Mouse (Mus musculus) left cerebral cortex, adult 18-20 months (tissue): ENCODE measurements around the gene Hoxa2. TPM values are rescaled to one million over a fixed set of nuclear protein-coding genes. Genes with fewer than 3 reads are reported as not detected.

Experiments
- DNase-seq, 2 experiments: peaks; one replicate each; pipeline ENCODE4 v3.0.0; 2021 to 2022; ENCODE audit warnings: low spot score in 2 of 2, mixed read lengths in 1 of 2
- total RNA-seq, 2 experiments: library from RNA; stranded (reverse); gene quantifications; 2 replicates each; pipeline ENCODE4 v1.2.3; 2021

Hoxa2 gene
- total RNA-seq, 2 experiments from 2014 or later, result not detected

DNA sequence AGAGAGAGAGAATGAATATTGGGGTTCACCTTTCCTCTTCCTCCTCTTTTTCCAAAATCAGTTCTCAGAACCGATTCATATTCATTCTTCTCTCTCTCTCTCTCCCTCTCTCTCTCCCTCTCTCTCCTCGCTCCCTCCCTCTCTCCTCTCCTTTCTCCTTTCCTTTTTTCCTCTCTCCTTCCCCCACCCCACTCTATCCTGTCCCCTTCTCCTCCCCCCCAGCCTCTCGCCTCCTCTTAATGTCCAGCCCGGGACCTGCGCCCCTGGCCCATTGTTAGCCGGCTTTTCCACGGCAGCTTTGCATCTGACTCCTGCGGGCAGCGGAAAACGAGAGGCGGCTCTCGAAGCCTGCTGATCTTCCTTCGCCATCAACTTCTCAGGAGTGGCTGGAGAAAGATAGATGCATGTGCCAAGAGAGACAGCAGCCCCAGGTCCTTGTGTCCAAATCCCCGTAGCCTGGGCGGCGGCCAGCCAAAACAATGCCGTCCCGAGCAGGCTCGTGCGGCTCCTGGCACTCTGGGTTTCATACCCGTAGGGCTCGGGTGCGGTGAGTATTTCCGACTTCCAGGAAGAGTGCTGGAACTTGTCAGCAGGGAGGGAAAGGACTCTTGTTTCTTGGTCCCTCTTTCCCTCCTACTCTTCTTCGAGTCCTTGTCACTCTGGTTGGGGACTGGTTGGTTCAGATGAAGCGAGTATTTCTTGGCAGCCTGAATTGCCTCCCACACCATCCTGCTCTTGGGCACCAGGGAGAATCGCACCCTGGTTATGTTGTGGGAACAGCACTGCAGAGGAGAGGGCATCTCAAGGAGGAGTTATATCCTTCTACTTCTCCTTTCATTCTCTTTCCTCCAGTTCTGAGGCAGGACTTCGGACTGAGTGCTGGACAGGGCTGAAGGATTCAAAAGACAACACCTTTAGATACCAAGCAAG lies 1.1 kb upstream of the Hoxa2 start:
- DNase-seq, result peak in 1 of 2 experiments; percentile 0

DNA sequence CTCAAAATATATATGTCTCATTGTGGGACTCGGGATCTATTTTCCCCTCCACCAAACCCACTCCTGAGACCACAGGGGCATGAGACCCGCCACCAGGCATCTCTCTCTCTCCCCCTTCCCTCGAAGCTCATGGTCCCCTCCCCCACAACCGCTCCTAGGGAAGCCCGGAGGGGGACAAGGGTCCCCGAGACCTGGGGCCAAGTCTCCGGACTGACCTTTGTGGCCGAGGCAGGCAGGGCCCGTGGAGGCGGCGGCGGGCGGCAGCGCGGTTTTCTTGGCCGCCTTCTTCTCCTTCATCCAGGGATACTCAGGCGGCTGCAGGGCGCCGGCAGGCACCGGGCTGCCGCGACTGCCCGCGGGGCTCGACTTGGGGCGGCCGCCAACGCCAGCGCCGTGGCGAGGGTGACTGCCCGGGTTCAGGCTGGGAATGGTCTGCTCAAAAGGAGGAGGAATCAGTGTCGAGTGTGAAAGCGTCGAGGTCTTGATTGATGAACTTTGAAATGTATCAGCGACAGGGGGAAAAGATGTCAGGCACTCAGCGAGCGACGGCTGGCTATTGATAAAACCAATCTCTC lies 493 bp downstream of the Hoxa2 start:
- DNase-seq, result peak in 1 of 2 experiments; percentile 1

DNA sequence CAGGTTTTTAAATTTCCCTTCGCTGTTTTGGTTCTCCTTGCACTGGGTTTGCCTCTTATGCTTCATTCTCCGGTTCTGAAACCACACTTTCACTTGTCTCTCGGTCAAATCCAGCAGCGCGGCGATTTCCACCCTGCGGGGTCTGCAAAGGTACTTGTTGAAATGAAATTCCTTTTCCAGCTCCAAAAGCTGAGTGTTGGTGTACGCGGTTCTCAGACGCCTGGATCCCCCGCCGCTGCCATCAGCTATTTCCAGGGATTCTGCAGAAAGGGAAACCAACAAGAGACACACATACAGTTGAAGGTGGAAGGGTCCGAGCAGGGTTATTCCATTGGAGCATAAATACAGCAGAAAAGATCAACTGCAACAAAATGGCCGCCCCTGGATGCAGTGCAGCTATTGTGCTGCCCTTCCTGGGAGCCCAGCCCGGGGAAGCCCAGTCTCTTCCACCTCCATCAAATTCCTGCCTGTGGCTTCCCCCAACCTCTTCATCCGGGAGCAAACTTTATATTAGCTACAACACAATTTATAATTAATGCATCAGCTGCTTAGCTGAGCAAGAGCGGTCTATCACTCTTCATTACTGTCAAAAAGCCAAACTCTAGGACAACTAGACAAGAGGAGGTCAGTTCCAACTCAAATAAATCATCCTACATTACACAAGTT lies 1.1 kb downstream of the Hoxa2 start:
- DNase-seq, result peak in 1 of 2 experiments; percentile 0

DNA sequence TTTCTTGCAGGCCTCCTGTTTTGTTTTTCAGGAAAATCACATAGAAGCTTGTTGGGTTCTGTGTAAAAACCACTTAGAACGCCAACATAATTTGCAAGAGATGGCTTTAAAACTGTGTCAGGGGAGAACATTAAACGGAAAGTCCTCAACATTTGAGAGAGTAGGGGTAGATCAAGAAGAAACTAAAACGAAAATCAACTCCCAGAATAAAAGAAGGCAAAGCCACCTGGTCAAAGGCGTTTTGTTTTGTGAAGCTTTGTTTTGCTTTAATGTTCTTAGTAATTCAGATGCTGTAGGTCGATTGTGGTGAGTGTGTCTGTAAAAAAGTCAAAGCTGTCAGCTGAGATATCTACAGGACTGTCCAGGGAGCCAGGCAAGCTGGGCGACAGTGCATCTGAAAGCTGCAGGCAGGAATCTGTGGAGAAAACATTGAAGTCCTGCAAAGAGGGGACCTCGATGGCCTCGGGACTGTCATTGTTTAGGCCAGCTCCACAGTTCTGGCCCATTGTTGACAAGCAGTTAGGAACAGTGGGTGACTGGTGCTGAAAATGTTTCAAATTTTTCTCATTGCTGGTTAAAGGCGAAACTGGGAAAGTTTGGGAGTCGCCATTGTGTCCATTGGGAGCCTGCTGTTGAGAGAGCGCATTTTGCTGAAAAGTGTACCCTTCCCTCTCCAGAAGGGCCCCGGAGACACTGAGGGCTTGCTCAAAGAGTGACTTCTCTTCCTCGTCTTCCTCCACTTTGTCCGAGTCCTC lies 1.8 kb downstream of the Hoxa2 start:
- peak in 1 of 2 experiments; percentile 1 for DNase-seq

DNA sequence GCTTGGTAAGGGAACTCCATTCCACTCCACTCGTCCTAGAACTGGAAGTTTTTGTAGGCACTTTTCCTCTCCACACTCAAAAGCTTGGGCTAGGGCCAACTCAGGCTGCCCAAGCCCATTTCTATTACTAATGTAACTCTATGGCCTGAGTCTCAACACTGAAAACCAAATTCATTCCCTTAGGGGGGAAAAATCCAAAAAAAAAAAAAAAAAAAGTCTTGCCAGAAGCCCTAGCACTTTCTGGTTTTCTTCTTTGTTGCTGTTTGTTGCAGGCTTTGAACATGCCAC lies 2.6 kb downstream of the Hoxa2 start:
- no peak for DNase-seq

DNA sequence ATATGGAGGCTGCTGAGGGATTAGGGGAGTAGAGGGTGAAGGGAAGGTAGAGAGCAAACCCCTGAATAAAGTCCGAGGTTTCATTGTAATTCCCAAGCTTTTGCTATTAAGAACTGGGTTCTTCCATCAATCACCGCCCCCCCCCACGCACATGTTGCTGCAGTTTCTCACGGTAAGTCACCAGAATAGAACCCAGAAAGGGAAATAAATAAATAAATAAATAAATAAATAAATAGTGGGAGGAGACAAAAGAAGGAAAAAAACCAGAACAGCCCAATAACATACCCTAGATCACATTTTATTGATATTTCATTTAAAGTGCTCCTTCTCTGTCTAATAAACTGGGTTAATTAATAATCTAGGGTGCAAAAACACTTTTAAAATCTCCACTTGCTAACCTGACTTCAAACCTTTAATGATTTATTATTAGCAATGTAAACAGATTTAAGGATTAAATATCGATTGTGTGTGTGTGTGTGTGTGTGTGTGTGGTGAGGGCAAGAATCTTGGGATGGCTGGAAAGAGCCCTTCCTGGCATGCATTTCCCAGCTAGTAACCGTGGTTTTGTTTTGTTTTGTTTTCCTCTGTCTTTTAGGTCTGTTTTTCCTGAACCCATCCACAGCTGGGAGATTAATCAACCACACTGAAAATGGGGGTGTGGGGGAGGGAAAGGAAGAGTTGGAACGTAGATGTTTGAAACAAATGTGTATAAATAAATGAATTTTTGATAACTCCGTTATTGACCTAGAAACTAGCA lies 3.1 kb downstream of the Hoxa2 start:
- no peak for DNase-seq

DNA sequence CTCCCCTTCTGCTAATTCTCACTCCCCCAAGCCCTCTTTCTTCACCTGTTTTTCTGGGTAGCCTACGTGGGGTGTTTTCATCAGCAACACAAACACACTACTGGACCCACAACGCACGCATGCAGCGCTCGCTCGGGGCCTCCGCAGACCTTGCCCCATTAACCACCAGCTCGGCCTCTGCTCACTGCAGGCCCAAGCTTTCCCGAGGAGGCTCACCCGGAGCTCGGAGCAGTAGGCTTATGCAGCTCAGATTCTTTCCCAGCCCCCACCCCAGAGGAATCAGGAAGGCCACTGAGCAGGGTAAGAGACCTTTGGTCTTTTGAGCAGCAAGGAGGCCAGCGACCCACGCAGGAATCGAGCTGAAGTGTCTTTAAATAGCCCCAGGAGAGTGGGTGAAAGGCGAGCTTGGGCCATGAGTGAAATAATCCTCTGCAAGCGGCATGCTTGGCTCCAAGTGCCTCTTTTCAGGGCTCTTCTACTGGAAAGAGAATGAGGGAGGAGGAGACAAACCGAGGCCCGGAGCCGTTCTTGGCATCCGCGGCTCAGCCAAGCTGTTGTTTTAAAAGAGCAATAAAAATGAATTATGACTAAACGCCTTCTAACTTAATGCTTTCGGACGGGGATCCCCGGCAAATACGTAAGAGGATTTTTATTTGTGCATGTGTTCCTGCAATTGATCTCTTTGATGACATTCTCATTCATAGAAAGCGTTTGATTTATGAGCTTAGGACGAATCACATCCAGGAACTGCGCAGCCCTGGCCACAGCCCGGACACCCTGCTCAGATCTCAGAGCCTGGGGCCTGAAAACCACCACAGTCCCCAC lies 3.9 kb downstream of the Hoxa2 start:
- DNase-seq, result no peak

DNA sequence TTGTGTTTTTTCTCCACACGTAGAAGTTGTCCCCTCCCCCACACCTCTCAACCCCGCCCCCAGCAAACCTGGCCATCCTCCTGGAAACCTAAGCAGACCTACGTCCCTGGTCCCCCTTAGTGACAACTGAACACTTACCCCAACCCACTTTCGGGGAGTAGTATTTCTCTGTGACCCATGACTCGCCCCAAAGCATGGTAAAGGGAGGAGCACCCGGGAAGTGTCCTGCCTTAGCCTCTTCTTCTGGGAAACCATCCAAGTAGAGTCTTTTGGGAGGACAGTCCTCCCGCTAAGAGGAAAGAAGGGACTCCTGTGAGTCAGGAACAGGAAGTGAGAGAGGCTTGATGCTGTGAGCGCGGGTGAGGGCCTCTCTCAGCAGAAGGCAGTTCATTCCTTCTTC lies 4.7 kb downstream of the Hoxa2 start:
- DNase-seq, result no peak

DNA sequence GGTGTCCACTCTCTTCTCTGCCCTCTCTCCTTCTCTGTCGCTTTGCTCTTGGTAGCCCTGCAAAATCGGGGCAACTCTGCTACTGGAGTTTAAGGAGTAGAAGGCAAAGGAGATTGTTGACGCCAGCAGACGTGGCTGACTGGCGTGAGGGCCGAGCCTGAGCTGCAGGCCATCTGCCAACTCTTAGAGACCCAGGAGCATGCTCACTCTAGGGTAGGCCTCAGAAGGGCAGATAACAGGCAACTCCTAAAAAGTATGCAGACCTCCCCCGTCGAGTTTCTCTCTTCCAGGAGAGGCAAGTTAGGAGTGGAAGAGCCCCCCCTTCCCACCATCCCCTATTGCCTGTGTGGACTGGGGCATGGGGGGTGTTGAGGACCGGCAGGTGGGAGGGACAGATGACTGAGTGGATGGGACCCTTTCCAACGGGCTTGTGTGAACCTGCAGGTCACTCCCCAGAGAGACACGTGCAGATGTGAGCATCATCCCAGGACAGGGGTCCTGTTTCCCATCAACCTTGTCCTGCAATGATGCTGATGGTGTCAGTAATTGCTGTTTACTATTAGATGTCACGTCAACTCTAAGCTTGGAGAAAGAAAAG lies 5.4 kb downstream of the Hoxa2 start:
- DNase-seq, result no peak

DNA sequence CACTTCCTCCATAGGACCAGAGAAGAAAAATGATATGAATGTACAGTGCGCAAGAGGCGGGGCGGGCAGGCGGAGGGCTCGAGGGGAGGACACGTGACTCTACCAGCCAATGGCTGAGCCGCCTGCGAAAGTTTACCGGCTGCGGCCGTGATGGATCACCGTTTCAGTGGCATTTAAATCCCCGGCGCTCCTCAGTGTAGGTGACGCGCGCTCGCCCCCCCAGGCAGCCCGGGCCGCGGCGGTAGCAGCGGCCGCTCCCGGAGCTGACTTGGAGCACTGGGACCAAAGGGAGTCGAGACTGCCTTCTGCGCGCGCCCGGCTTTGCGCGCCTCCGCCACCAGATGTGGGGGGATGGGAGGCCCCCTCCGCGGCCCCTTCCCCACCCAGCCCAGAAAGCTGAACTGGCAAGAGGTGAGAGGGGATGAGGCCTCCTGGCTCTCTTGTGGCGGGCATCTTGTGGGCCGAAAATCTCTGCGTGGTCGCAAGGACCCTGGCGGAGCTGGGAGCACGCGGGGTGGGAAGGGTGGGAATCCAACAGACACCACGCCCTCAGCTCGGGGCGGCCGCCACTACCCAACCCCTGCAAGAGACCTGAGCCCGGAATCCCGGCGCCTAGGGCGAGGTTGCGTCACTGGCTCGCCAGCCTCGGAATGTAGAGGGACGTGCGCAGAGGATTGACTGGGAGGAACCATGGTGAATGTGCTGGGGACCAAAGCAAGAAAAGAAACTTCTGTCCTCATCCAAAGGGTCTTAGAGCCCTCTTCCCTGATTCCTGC lies 6.2 kb downstream of the Hoxa2 start, which contains the start of gene Hoxa1:
TSS of gene Hoxa1 (minus strand) at position 42 of the 776 bp plus-strand sequence.
- no peak for DNase-seq

DNA sequence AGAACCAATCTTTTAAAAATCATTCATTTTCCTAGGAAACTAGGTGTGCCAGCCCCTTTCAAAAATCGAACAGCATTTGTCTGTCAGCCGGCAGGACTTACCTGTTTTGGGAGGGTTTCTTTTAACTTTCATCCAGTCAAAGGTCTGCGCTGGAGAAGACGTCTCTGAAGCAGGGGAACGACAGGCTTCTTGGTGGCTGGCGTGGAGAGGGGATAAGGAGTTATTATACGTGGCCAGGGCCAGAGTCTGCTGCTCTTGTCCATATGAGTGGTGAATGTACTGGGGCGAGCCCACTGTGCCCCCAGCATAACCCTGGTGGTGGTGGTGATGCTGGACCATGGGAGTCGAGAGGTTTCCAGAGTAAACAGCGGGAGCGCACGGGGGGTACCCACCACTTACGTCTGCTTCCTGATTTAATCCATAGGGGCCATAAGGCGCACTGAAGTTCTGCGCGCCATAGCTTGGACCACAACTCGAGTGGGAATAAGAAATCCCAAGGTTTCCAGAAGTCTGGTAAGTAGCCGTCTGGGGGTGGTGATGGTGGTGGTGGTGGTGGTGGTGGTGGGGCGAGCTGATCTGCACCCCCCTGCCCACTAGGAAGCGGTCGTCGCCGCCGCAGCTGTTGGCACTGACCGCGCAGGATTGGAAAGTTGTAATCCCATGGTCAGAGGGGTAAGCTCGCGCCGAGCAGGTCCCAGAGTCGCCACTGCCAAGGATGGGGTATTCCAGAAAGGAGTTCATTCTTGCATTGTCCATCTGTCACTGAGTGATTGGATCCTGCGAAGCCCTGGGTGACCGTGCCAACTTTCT lies 7.0 kb downstream of the Hoxa2 start:
- DNase-seq, result no peak

DNA sequence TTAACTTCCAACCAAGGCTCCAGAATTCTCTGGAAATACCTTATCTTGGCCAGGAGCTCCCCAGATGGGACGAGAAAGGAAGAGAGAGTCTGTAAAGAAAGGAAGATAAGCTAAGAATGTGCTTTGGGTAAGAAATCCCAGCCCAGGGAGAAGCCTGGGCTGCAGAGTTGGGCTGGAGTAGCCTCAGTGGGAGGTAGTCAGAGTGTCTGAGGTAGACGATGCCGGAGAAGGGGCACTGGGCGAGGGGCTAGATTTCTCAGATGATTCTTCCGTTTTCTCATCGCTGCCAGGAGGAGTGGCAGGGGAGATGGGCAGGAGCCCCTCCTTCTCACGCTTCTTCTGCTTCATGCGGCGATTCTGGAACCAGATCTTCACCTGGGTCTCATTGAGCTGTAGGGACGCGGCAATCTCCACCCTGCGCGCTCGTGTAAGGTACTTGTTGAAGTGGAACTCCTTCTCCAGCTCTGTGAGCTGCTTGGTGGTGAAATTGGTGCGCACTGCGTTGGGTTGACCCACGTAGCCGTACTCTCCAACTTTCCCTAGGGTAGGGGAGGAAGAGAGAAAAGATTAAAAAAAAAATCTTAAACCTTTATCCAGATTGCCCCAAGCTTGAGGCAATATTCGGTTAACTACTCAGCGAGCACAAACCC lies 8.0 kb downstream of the Hoxa2 start:
- no peak for DNase-seq

DNA sequence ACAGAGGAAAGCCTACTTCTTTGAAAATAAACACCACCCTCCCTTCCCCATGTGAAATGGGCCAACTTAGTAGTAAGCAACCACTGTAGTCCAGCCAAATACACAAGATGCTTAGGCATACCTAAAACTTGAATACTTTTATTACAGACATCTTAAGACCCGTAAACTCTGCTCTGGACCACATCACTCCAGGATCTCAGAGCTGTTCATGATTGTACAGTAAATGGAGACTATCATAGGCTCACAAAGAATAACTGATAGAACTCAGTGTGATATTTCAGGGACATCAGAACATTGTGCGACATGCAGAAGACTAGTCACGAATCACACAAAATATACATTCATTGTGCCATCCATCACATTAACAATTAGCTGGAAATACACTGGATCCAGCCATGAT lies 9.2 kb downstream of the Hoxa2 start:
- no peak for DNase-seq

DNA sequence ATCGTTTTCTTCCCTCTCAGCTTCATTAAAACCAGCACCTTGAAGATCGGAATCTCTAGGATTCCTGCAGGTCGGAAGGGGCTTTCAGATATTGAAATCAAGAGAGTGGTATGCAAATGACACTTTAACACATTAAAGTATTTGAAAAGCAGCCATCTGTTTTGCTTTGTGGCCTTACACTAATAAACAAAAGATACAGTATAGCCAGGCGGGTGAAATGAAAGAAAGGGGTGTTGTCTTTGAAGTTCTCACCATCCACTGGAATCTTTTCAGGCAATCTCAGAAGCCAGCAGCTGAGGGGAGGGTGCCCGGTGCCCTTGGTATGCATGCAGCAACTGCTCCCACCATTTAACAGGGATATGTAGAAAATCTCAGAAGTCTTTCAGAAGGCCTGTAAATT lies 10.6 kb downstream of the Hoxa2 start:
- no peak for DNase-seq

DNA sequence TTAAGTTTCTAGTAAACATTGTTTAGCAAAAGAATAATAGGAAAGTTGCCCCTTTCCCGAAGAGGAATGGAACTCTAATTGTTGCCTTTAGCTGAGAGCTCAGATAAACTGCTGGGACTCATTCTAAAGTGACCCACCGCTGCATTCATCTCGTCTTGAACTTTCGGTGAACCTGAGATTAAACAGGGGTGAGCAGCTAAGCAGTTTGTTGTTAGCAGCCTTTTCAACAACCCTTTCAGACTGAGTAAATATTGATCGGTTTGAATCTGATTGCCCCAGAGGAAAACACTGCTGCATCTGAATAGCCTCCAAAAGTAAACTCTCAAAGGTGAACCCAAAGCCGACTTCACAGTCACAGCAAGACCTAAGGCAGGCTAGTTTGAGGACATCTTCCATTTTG lies 11.4 kb downstream of the Hoxa2 start:
- DNase-seq, result no peak

DNA sequence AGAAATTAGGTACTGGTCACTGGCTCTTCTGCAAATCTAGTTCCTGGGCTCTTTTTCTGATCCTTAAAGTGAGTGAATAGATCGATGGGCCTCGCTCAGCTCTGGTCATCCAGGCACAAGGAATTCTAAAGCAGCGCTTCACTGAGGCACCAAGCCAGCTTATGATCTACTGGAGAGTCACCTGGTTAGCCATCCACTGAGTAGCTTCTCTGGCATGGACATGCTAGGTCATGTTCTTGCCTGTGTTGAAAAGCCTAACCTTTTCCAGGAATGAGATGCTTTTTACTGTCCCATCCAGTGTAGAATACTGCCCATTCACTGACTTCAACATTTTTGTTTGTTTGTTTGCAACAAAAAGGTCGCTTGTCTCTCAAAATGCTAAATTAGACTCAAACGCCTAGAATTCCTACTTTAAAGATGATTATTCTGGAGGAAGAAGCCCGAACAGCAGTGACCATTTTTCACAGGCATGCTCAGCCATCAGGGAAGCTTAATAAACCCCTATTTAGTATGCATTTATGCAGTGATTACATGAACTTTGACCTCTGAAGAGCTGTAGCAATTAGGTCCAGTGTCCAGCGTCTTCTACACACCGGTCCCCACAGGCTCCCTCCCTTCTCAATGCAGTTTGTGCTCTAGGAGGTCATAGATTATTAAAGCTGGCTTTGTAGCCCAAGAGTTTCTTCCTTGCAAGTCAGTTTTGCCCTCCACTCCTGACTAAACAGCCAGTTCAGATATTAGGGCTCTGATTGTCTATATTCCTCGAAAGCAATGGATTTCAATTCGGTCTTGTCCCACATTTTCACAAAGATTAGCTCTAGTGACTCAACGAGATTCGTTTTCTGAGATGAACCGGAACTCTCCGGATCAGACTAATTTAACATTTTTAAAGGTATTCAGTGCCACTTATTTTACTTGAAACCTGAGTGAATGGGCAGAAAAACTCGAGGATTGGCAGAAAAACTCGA lies 12.1 kb downstream of the Hoxa2 start:
- no peak for DNase-seq
